Mouse (Mus musculus): Measurements from ENCODE around the gene Ccdc167. TPM values are rescaled to one million over a fixed set of nuclear protein-coding genes. Genes with fewer than 3 reads are reported as not detected.

The Ccdc167 gene
- total RNA-seq, 2 experiments from 2014 or later = 15.3 to 18.4 TPM

DNA sequence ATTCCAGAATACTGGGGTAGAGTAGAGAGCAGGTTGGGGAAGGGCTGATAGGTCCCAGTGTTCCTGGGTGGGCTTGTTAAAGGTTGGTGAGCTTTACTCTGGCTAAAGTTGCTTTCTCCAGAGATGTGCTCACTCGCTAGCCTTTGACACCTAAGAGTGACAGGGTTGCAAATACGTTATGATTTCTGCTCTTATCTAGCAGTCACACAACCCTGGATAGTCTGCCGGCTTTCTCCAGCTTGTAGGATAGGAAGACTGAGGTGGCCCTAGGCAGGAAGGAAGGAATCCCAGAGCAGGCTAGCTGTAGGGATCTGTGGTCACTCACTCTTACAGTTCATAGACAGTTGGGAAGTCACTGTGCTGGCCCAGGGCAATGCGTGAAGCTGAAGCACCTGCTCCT is 32.6 kb downstream of the Ccdc167 start:
- DNase-seq = no peak

GRCm38 (mm10) chr17:29683127-29683526 is 33.7 kb downstream of the Ccdc167 start:
- DNase-seq = peak; percentile 28

GRCm38 (mm10) chr17:29682261-29682660 is 34.6 kb downstream of the Ccdc167 start:
- no peak for DNase-seq

GRCm38 (mm10) chr17:29681669-29682068 is 35.2 kb downstream of the Ccdc167 start:
- no peak for DNase-seq

GRCm38 (mm10) chr17:29680921-29681320 is 35.9 kb downstream of the Ccdc167 start:
- no peak for DNase-seq

GRCm38 (mm10) chr17:29680174-29680573 is 36.7 kb downstream of the Ccdc167 start:
- peak; percentile 58 for DNase-seq

DNA sequence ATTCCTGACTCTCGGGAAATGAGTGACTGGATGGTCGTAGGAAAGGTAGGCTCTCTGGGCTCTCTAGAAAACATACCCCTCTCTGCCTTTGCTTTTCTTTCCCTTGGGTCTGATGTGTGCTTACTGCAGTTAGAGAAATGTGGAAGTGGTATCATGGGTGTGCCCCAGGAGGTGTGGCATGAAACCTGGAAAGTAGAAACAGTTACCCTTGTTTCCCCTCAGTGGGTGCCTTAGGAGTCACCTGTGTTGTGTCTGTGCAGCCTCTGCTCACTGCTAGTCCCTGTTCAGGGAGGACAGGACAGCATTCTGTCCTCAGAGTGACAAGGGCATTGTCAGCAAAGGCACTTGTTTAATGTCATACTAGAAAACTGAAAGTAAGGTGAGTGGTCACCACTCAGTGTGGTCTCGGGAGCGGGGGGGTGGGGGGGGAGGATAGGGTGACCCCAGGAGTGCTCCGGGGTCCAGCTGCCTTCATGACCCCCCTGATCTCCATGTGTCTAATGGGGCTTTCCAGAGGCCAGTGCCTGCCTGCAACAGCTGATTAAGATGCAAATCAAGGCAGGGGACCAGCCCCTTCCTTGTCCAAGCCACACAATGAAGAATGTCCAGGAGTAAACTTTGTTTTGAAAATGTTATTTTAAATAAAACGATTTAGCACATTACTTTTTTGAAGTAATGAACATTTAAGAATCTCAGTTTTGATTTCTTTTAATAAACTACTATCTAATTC is 37.6 kb downstream of the Ccdc167 start:
- no peak for DNase-seq

DNA sequence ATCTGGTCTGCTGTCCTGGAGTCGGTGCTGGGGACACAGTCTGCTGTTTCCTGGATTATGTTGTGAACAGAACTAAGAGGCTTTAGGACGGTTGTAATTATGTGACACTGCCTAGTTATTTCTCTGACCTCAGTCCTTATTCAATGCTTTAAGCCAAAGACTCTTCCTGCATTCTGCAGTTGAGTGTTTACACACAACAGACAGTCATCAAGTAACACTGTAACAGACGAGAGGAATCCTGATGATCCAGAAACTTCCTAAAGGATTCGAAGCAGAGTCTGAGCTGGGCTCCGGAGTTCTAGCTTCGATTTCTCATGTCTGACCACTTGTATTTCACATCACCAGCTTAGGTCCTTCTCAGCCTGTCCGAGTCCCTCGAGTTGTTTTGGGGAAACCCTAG is 38.3 kb downstream of the Ccdc167 start:
- no peak for DNase-seq

DNA sequence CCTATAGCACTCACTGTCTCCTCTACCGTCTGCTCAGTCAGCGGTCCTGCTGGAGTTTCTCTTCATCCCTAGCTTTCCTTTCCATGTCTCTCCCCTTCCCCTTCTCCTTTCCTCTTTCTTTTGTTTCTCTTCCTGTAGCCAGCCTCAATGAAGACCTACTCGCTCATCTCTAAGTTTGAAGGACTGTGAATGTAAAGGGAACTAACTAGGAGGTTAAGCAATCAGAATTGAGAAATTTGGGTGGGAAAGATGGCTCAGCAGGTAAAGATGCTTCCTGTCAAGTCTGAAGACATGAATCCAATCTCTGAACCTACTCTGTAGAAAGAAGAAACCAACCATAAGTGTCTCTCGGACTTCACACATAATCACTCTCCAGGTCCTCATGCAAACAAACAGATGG is 43.5 kb downstream of the Ccdc167 start:
- no peak for DNase-seq

DNA sequence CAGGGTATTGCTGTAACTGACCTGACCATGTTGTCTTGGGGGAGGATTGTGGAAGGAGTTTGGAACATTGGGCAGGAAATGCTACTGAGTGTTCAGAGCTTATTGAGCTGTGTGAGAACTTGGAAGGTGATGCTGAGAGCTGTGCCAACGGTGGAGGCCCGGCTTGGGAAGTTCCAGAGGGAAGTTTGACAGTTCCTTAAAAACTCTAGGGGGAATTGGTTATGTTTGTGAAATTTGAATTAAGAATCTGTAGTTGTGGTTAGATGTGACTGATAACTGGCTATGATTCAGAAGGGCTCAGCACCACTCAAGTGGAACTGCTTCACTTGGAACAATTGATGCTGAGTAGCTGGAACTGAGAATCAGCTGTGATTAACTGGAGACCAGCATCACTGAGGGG is 45.8 kb downstream of the Ccdc167 start:
- DNase-seq = no peak

DNA sequence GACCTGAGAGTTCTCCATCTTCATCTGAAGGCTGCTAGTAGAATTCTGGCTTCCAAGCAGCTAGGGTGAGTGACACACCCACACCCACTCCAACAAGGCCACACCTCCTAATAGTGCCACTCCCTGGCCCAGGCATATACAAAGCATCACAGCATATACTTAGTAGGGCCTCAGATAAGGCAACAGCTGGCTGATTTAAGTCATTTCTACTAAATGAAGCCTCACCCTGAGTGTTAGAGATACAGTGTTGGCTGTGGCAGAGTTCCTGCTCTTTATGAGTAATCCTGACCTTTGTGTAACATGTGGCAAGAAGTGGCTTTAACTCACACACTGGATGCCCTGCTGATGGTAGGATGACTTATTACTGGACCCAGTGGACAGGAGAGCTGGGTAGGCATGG is 46.9 kb downstream of the Ccdc167 start:
- no peak for DNase-seq

DNA sequence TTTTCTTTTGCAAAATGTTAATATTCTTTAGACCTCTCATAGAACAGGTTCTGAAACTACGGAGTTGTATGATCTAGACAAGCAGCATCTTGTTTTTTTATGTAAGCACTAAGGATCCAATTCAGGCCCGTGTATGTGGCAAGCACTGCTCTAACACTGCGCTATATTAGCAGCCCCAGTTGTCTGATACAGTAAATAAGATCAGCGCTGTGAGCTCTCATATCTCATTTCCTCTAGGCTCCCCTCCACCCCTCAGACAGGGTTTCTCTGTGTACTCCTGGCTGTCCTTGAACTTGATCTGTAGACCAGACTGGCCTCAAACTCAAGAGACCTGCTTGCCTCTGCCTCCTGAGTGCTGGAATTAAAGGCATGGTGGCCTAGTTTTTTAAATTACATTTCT is 47.8 kb downstream of the Ccdc167 start:
- no peak for DNase-seq

GRCm38 (mm10) chr17:29668051-29668986 is 48.5 kb downstream of the Ccdc167 start:
- no peak for DNase-seq

- DNase-seq = no peak
Measured at GRCm38 (mm10) chr17:29662145-29662544, 54.7 kb downstream of the Ccdc167 start.

GRCm38 (mm10) chr17:29660762-29661391 is 56.0 kb downstream of the Ccdc167 start:
- DNase-seq = no peak

DNA sequence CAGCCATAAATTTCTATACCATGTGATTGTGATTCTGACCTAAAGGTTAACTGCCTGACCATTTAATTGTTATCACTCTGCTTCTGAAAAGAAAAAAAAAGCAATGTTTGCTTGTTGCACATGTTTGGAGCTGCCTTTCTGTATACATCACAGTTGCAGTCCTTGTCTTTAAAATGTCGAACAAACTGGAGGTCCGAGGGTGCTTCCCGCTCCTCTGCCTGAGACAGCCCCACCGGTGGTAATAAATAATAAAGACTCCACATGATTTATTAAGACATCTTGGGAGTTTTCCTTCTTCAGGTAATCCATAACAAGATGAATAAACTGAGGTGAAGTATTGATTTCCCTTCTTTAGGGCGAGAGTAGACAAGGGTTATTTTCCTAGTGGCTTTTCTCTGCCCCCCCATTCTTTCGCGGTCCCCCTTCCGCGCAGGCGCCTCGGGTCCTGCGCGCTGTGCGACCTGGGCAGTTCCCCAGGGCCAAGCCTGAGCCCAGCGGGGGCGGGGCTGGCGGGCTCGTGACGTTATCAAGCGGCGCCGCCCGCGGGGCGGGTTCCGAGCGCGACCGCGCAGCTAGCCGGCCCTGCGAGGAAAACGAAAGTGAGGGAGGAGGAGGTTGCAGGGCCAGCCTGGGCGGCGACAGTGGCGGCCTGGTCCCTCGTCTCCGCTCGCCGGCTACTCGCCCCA is 56.6 kb downstream of the Ccdc167 start, which contains the start of gene Cmtr1:
Cmtr1 (plus strand) TSS at position 520 of the 686 bp plus-strand sequence.
- peak; percentile 98 for DNase-seq

DNA sequence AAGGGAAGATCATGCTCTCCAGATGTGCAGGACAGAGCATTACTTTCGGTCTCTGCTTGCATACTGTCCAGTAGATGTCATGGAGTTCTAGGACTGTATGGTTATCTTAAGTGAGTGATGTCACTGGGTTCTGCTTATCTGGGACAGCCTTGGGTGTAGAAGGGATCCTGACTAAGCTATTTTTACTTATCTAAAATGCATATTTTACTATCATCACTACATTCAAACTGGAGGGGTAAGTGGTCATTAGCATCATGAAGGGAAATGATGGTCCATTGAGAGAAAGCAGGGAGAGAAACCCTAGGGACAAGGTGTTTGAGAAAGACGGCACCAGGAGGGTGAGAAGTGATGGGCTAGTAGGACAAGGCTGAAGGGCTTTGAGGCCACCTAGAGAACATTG is 58.6 kb downstream of the Ccdc167 start:
- DNase-seq = no peak

DNA sequence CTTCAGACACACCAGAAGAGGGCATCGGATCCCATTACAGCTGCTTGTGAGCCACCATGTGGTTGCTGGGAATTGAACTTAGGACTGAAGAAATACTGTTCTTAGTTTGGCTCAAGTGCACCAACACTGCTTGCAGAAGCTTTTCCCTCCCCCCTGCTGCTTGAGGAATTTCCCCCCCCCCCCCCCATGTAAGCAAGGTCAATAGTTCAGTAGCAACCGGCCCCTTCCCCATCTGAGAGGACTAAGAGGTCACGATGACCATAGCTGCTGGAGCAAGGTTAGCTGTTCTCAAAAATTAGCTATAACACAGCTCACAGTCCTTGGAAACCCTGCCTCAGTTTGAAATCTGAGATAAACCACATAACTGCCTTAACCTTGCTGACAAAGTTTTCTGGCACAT is 74.6 kb downstream of the Ccdc167 start:
- DNase-seq = no peak

- no peak for DNase-seq
Measured at GRCm38 (mm10) chr17:29640971-29641370, 75.9 kb downstream of the Ccdc167 start.

DNA sequence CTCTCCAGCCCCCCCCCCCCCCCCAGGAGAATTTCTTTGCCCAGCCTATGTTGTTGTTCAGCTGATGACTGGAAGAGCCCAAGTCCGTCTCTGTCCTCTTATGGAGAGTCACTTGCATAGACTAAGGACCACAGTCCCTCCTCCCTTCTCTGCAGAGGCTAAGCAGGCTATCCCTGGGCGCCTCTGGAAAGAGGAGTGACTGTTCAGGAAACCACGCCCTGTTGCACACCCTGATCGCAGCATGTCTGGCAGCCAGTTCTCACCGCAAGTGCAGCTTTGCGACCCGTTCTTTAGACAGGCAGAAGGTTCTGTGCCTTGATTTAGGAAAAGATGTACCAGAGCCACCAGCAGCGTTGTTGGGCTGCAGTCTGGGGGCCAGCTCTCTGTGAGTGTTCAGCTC is 78.9 kb downstream of the Ccdc167 start:
- DNase-seq = peak; percentile 25

DNA sequence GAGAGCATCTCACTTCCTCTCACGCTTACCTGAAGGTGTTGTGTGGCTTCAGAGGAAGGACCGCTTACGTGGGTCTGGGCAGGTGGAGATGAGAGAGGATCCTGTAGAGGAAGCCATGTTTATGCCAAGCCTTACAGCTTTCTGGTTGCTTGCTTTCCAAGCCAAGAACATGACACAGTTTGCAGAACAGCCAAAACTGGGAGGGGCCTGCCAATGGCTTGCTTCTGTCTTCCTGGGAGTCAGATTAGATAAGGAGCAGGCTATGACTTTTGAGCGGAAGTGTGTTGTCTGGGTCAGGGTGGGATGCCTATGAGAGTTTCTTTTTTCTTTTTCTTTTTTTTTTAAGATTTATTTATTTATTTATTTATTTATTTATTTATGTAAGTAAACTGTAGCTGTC is 79.5 kb downstream of the Ccdc167 start:
- DNase-seq = peak; percentile 29

All from heart, postnatal 4 days (tissue).